Mouse (Mus musculus) embryonic facial prominence, embryonic 13.5 days (tissue): Measurements from ENCODE around the gene Gm18596. TPM values are rescaled to one million over a fixed set of nuclear protein-coding genes. Genes with fewer than 3 reads are reported as not detected.
"Not testable (repeated sequence)": the region's sequence is repeated elsewhere in the genome, so short reads cannot be mapped to it uniquely, and the experiment has no call there.

Experiments used
- ATAC-seq: fragments of 200-750 bp; cut with Nextera tagmentation; 2 replicates; pipeline ENCODE4 v1.8.0; 2017; ENCODE audit warnings: low read depth; ENCODE audit not compliant: insufficient number of reproducible peaks, insufficient read depth, low FRiP score, low TSS enrichment
- H3K27ac ChIP-seq: fragments of 300-500 bp; sonication (generic); 2 replicates; pipeline ENCODE4 v1.5.1; 2015; ENCODE audit warnings: moderate library complexity, mild to moderate bottlenecking, inconsistent platforms
- H3K27me3 ChIP-seq: fragments of 300-500 bp; sonication (generic); 2 replicates; pipeline ENCODE4 v1.6.1; 2015; ENCODE audit warnings: mild to moderate bottlenecking, inconsistent platforms
- H3K36me3 ChIP-seq: fragments of 300-500 bp; sonication (generic); 2 replicates; pipeline ENCODE4 v1.6.1; 2015; ENCODE audit warnings: mild to moderate bottlenecking, inconsistent platforms
- H3K4me1 ChIP-seq: fragments of 300-500 bp; sonication (generic); 2 replicates; pipeline ENCODE4 v1.6.1; 2015; ENCODE audit warnings: inconsistent platforms
- H3K4me2 ChIP-seq: fragments of 300-500 bp; sonication (generic); 2 replicates; pipeline ENCODE4 v1.6.1; 2015; ENCODE audit warnings: moderate library complexity, mild to moderate bottlenecking, inconsistent platforms
- H3K4me3 ChIP-seq: fragments of 300-500 bp; sonication (generic); 2 replicates; pipeline ENCODE4 v1.5.1; 2015; ENCODE audit warnings: mild to moderate bottlenecking, inconsistent platforms
- H3K9ac ChIP-seq: fragments of 300-500 bp; sonication (generic); 2 replicates; pipeline ENCODE4 v1.6.1; 2015; ENCODE audit warnings: mild to moderate bottlenecking, inconsistent platforms
- H3K9me3 ChIP-seq: fragments of 300-500 bp; sonication (generic); 2 replicates; pipeline ENCODE4 v1.6.1; 2016; ENCODE audit warnings: inconsistent platforms
- WGBS: fragments of 180-500 bp; shearing (Covaris S2); methylation state at CpG from one replicate; pipeline ENCODE4 v1.1.7; 2015; ENCODE audit warnings: mixed read lengths; 5-methylcytosine and 5-hydroxymethylcytosine counted together
- polyA plus RNA-seq: library from polyadenylated mRNA; unstranded; fragments of >200 nt; fragmentation: Nextera tagmentation; extraction: Ambion mirVana; gene quantifications from 2 replicates; pipeline ENCODE4 v1.2.1, GENCODE M21; 2015

Gm18596 gene
- polyA plus RNA-seq, 1 experiment from 2014 or later, result not detected

DNA sequence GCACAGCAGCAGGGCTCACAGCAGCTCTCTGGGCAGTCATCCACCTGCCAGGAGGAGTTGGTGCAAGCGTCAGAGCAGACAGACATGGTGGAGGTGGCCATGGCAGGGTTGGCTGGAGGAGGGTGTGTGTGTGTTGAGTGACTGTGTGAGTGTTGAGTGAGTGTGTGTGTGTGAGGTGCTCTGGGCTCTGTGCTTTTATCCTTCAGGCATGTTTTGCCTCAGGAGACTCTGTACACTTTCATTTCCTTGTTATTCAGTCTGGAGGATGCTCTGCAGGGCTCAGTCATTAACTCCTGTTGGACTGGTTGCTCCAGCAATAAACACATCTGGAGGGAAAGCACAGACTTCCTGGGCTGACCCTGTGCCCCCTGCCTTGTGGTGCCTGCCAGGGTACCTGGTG, 8.8 kb upstream of the Gm18596 start, which contains the start of gene Gm9736:
Gene Gm9736 (minus strand): TSS at position 101 of the 400 bp plus-strand sequence.
- not testable (repeated sequence) for H3K9me3 ChIP-seq, H3K27ac ChIP-seq, H3K36me3 ChIP-seq, H3K4me1 ChIP-seq, ATAC-seq, H3K4me3 ChIP-seq, H3K9ac ChIP-seq, H3K4me2 ChIP-seq, H3K27me3 ChIP-seq
- WGBS, result 61% methylated on average over 1 of the region's 1 CpGs

DNA sequence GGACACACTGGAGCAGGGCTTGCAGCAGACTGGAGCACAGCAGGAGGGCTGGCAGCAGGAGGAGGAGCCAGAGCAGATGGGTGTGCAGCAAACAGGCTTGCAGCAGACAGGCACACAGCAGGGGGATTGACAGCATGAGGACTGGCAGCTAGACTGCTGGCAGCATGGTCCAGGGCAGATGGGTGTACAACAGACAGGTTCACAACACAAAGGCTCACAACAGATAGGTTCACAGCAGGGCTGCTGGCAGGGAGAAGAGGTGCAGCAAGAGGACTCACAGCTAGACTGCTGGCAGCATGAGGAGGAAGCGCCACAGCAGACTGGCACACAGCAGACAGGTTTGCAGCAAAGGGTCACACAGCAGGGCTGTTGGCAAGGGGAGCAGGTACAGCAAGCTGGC, 8.2 kb upstream of the Gm18596 start:
- not testable (repeated sequence) for H3K9me3 ChIP-seq, ATAC-seq, H3K27me3 ChIP-seq, H3K27ac ChIP-seq, H3K4me3 ChIP-seq, H3K4me2 ChIP-seq, H3K9ac ChIP-seq, H3K36me3 ChIP-seq, H3K4me1 ChIP-seq
- WGBS, result 89% methylated on average over 1 of the region's 1 CpGs

DNA sequence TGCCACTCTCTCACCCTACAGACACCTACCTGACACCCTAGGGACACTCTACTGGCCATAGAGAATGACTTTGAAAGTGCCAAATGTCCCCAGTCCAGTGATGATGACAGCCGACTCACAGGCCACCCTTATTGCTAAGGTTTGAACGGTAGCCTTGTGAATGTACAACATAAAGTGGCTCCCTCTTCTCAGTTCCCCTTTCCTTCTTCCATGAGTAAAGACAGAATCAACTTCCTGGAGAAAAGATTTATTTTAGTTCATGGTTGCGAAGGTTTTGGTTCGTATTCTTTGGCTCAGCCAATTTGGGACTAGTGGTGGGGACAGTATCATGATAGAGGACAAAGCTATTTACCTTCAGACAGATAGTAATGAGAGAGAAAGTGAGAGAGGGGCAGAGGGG, 3.5 kb downstream of the Gm18596 start:
- WGBS, result 84% methylated on average over 4 of the region's 4 CpGs
- Histone ChIP-seq H3K9me3 (no peaks in the 10 kb centered on the region; the same call in 1 of the 2 replicates), H3K4me2 (no peak overlapping the region), H3K36me3 (no peaks in the 10 kb centered on the region), H3K27me3 (no peaks in the 10 kb centered on the region), H3K9ac (no peak overlapping the region), H3K4me1 (no peaks in the 10 kb centered on the region), H3K4me3 (no peak overlapping the region), H3K27ac (no peak overlapping the region)
- no peak for ATAC-seq

DNA sequence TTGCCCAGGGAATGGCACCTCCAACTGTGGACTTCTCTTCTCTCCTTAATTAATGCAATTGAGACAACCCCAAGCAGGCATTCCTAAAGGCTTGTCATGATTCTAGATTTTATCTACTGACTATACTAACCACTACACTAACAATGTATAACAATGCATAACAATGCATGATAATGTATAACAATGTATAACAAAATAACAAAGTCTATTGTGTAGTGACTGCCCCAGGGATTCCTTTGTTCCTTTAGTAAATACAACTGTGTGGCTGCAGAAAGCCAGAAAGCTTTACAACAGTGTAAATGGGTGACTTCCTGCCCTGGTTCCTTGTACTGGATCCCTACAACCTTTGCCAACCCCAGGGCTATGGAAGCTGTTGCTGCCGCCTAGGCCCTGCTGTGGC, 6.5 kb downstream of the Gm18596 start:
- Histone ChIP-seq H3K36me3 (no peaks in the 10 kb centered on the region), H3K27ac (no peak overlapping the region), H3K4me1 (no peaks in the 10 kb centered on the region), H3K9me3 (no peaks in the 10 kb centered on the region; the same call in 1 of the 2 replicates), H3K9ac (no peak overlapping the region), H3K4me2 (no peak overlapping the region), H3K4me3 (no peak overlapping the region), H3K27me3 (no peaks in the 10 kb centered on the region)
- WGBS, result 83% methylated on average over 1 of the region's 1 CpGs
- ATAC-seq, result no peak

DNA sequence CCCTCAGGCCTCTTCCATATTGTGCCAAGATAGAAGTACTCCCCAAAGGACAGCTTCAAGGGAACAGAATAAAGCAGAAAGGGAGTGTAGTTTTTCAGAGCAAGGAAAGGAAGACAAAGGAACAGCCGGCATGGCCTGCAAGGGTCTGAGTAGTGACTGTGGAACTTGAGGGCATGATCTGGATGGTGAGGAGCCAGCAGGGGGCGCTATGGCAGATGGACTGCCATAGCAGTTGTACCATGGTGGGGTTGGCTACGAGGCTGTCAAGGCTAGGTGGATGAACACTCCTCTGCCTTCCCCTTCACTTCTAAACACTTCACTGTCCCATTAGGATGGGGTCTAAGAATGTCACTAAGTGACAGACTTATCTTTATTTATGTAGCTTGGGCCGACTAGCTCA, 13.2 kb downstream of the Gm18596 start:
- H3K9me3 ChIP-seq, result no peaks in the 10 kb centered on the region
- no peaks in the 10 kb centered on the region for H3K4me1 ChIP-seq
- H3K27ac ChIP-seq, result no peak overlapping the region
- no peak overlapping the region for H3K9ac ChIP-seq
- H3K27me3 ChIP-seq, result no peaks in the 10 kb centered on the region
- WGBS, result 48% methylated on average over 4 of the region's 4 CpGs
- no peak for ATAC-seq
- H3K4me2 ChIP-seq, result no peak overlapping the region
- no peak overlapping the region for H3K4me3 ChIP-seq
- no peaks in the 10 kb centered on the region for H3K36me3 ChIP-seq

DNA sequence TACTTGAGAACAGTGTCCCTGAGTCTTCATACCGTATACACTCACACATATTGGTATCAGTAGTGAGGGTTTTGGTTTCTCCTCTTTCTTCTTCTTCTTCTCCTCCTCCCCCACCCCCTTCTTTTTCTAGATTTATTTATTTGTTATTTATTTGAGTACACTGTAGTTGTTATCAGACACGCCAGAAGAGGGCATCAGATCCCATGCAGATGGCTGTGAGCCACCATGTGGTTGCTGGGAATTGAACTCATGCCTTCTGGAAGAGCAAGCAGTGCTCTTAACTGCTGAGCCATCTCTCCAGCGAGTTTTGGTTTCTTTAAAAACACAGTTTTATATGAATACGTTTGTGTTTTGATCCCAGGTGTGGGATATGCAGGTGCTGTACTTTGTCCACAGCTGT, 14.2 kb downstream of the Gm18596 start:
- ATAC-seq, result no peak
- no peaks in the 10 kb centered on the region for H3K4me1 ChIP-seq
- no peaks in the 10 kb centered on the region for H3K9me3 ChIP-seq
- H3K9ac ChIP-seq, result no peak overlapping the region
- no peak overlapping the region for H3K27ac ChIP-seq
- no peak overlapping the region for H3K4me2 ChIP-seq
- no peaks in the 10 kb centered on the region for H3K36me3 ChIP-seq
- 63% methylated on average over 4 of the region's 4 CpGs for WGBS
- no peaks in the 10 kb centered on the region for H3K27me3 ChIP-seq
- H3K4me3 ChIP-seq, result no peak overlapping the region

DNA sequence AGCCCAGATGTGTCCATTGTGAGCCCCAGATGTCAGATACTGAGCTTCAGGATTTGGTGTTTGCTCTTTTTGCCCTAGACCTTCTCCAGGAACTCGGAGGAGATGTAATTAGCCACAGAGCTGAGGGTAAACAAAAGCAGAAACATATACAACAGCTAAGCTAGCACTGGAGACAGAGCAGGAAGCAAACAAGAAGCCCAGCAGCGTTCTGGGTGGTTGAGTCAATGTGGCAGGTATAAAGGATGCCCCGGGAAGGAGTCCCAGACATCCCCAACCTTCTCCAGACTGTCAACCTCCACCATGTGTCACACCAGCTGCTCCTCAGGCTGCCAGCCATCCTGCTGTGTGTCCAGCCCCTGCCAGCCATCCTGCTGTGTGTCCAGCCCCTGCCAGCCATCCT, 16.3 kb downstream of the Gm18596 start, which contains the start of gene Gm10100:
Gene Gm10100 (plus strand): TSS at position 301 of the 400 bp plus-strand sequence.
- Histone ChIP-seq H3K4me1 (no peaks in the 10 kb centered on the region), H3K4me2 (no peak within 1 kb of the TSS), H3K9ac (no peak within 1 kb of the TSS), H3K27me3 (no peaks in the 10 kb centered on the region), H3K4me3 (no peak within 1 kb of the TSS), H3K9me3 (no peaks in the 10 kb centered on the region), H3K36me3 (no peaks in the 10 kb centered on the region), H3K27ac (no peak within 1 kb of the TSS)
- 49% methylated on average over 3 of the region's 3 CpGs for WGBS
- no peak for ATAC-seq

DNA sequence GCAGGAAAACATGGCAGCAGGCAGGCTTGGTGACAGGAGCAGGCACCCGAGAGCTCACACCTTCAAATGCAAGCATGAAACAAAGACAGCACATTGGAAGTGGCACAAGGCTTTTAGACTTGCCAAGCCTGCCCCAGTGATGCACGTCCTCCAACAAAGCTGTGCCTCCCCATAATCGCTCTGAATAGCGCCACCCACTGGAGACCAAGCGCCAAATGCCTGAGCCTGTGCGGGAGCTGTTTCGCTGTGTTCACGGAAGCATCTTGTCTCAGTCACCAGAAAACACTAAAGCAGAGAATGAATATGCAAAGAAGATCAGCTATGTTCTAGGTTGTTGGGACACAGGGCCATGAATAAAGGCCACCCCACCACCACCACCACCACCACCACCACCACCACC, 17.6 kb downstream of the Gm18596 start:
- Histone ChIP-seq H3K4me1 (no peaks in the 10 kb centered on the region), H3K9me3 (no peaks in the 10 kb centered on the region), H3K4me3 (no peak overlapping the region), H3K27ac (no peak overlapping the region), H3K4me2 (no peak overlapping the region), H3K9ac (no peak overlapping the region), H3K27me3 (no peaks in the 10 kb centered on the region), H3K36me3 (no peaks in the 10 kb centered on the region)
- 73% methylated on average over 8 of the region's 8 CpGs for WGBS
- no peak for ATAC-seq

DNA sequence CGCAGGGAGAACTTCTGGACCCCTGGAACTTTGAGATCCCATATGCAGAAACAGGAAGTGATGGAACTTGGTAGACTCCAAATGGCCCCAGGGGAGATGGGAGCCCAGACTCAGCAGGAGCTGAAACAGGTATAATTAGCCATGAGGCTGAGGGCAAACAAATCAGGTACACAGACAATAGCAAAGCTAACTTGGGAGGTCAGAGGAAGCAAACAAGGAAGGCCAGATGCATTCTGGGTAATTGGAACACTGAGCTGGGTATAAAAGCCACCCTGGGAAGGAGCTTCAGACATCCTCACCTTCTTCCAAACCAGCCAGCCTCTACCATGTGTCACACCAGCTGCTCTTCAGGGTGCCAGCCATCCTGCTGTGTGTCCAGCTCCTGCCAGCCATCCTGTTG, 22.1 kb downstream of the Gm18596 start, which contains the start of gene Krtap12-1:
Gene Krtap12-1 (plus strand): TSS at position 301 of the 400 bp plus-strand sequence.
- not testable (repeated sequence) for H3K4me1 ChIP-seq, H3K4me3 ChIP-seq, H3K9me3 ChIP-seq, H3K27ac ChIP-seq, H3K27me3 ChIP-seq, H3K4me2 ChIP-seq, H3K36me3 ChIP-seq, H3K9ac ChIP-seq, ATAC-seq
- WGBS, result 77% methylated on average over 1 of the region's 1 CpGs

DNA sequence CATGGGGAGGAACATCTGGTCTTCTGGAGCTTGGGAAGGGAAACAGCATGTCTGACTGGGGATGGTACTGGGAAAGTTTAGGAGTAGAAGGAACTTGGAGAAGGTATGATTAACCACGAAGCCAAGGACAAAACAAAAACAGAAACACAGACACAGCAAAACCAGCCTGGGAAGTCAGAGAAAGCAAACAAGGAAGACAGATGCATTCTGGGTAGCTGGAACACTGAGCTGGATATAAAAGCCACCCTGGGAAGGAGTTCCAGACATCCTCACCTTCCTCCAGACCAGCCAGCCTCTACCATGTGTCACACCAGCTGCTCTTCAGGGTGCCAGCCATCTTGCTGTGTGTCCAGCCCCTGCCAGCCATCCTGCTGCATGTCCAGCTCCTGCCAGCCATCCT, 26.9 kb downstream of the Gm18596 start, which contains the start of gene Gm10142:
Gene Gm10142 (plus strand): TSS at position 301 of the 400 bp plus-strand sequence.
- WGBS, result 69% methylated on average over 1 of the region's 1 CpGs
- Histone ChIP-seq H3K36me3 (no peaks in the 10 kb centered on the region), H3K9ac (no peak within 1 kb of the TSS), H3K4me3 (no peak within 1 kb of the TSS), H3K27me3 (no peaks in the 10 kb centered on the region), H3K4me1 (no peaks in the 10 kb centered on the region), H3K27ac (no peak within 1 kb of the TSS), H3K4me2 (no peak within 1 kb of the TSS), H3K9me3 (peaks cover 7% of the 10 kb centered on the region)
- ATAC-seq, result no peak

DNA sequence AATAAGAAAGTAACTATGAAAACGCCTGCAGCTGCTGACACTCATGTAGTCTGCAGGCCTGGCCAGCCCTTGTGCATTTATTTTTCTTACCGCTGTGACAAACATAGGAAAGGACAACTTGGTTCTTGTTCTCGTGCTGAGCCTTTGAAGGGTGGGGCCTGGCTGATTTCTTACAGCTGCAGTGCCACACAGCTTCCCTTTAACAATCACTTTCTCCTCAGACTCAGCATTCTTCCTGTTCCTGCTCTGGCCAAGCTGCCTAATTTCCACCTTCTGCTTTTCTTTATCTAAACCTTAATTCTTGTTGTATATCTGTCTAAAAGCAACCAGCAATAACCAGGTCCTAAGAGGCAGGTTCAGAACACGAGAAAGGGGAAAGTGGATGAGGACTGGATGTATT, 28.7 kb downstream of the Gm18596 start:
- Histone ChIP-seq H3K27ac (no peak overlapping the region), H3K9ac (no peak overlapping the region), H3K9me3 (peaks cover 7% of the 10 kb centered on the region), H3K27me3 (no peaks in the 10 kb centered on the region), H3K4me3 (no peak overlapping the region), H3K36me3 (no peaks in the 10 kb centered on the region), H3K4me2 (no peak overlapping the region), H3K4me1 (no peaks in the 10 kb centered on the region)
- WGBS, result 42% methylated on average over 4 of the region's 4 CpGs
- no peak for ATAC-seq

DNA sequence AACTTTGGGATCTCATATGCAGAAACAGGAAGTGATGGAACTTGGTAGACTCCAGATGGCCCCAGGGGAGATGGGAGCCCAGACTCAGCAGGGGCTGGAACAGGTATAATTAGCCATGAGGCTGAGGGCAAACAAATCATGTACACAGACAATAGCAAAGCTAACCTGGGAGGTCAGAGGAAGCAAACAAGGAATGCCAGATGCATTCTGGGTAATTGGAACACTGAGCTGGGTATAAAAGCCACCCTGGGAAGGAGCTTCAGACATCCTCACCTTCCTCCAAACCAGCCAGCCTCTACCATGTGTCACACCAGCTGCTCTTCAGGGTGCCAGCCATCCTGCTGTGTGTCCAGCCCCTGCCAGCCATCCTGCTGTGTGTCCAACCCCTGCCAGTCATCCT, 31.3 kb downstream of the Gm18596 start, which contains the start of gene Gm10024:
Gene Gm10024 (plus strand): TSS at position 301 of the 400 bp plus-strand sequence.
- not testable (repeated sequence) for ATAC-seq, H3K9ac ChIP-seq, H3K4me3 ChIP-seq

DNA sequence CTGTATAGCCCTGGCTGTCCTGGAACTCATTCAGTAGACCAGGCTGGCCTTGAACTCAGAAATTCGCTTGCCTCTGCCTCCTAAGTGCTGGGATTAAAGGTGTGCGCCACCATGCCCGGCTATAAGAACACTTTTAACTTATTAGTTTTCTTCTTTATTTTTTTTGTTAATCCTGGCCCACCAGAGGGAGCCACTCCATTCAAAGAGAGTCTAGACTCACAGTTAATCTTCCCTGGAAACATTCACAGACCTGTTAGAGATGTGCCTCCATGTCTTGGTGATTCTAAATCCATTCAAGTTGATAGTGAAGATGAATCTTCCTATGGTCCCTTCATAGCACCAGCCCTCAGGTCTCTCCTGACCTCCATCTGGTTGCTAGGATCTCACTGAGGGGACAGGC, 32.6 kb downstream of the Gm18596 start:
- Histone ChIP-seq H3K4me1 (no peaks in the 10 kb centered on the region), H3K27ac (no peak overlapping the region), H3K4me2 (no peak overlapping the region), H3K9me3 (peaks cover 12% of the 10 kb centered on the region), H3K27me3 (no peaks in the 10 kb centered on the region), H3K9ac (no peak overlapping the region), H3K36me3 (no peaks in the 10 kb centered on the region), H3K4me3 (no peak overlapping the region)
- 68% methylated on average over 3 of the region's 3 CpGs for WGBS
- no peak for ATAC-seq

More for the DNA sequence above, 31.3 kb downstream of the Gm18596 start, which contains the start of gene Gm10024:
- not testable (repeated sequence) for H3K4me2 ChIP-seq, H3K27me3 ChIP-seq, H3K36me3 ChIP-seq, H3K9me3 ChIP-seq, H3K27ac ChIP-seq, H3K4me1 ChIP-seq
